Mouse (Mus musculus) limb, embryonic 12.5 days (tissue): ENCODE measurements around the gene 1300017J02Rik. TPM values are rescaled to one million over a fixed set of nuclear protein-coding genes. Genes with fewer than 3 reads are reported as not detected.
"Not testable (repeated sequence)": the region's sequence is repeated elsewhere in the genome, so short reads cannot be mapped to it uniquely, and the experiment has no call there.

Experiments
- ATAC-seq: fragments of 200-750 bp; cut with Nextera tagmentation; 2 replicates; pipeline ENCODE4 v1.8.0; 2017; ENCODE audit warnings: low read depth, moderate TSS enrichment; ENCODE audit not compliant: insufficient number of reproducible peaks, insufficient read depth, low FRiP score, low TSS enrichment
- H3K27ac ChIP-seq: fragments of 300-500 bp; sonication (generic); 2 replicates; pipeline ENCODE4 v1.5.1; 2016; ENCODE audit warnings: mild to moderate bottlenecking, moderate library complexity
- H3K27me3 ChIP-seq: fragments of 300-500 bp; sonication (generic); 2 replicates; pipeline ENCODE4 v1.6.1; 2016; ENCODE audit warnings: mild to moderate bottlenecking, moderate library complexity
- H3K36me3 ChIP-seq: fragments of 300-500 bp; sonication (generic); 2 replicates; pipeline ENCODE4 v1.6.1; 2016; ENCODE audit warnings: mild to moderate bottlenecking, moderate library complexity
- H3K4me1 ChIP-seq: fragments of 300-500 bp; sonication (generic); replicated peaks from 2 replicates; pipeline ENCODE4 v1.6.1; 2016
- H3K4me2 ChIP-seq: fragments of 300-500 bp; sonication (generic); 2 replicates; pipeline ENCODE4 v1.6.1; 2016; ENCODE audit warnings: mild to moderate bottlenecking, moderate library complexity
- H3K4me3 ChIP-seq: fragments of 300-500 bp; sonication (generic); replicated peaks from 2 replicates; pipeline ENCODE4 v1.5.1; 2016; ENCODE audit warnings: mild to moderate bottlenecking
- H3K9ac ChIP-seq: fragments of 300-500 bp; sonication (generic); replicated peaks from 2 replicates; pipeline ENCODE4 v1.6.1; 2016; ENCODE audit warnings: mild to moderate bottlenecking, moderate library complexity
- H3K9me3 ChIP-seq: fragments of 300-500 bp; sonication (generic); 2 replicates; pipeline ENCODE4 v1.6.1; 2016; ENCODE audit warnings: mild to moderate bottlenecking, moderate library complexity
- WGBS: fragments of 180-500 bp; shearing (Covaris S2); methylation state at CpG from one replicate; pipeline ENCODE4 v1.1.7; 2016; 5-methylcytosine and 5-hydroxymethylcytosine counted together
- polyA plus RNA-seq: library from polyadenylated mRNA; unstranded; fragments of >200 nt; fragmentation: Nextera tagmentation; extraction: Ambion mirVana; gene quantifications from 2 replicates; pipeline ENCODE4 v1.2.1, GENCODE M21; 2016

Gene 1300017J02Rik
- 3.8 and 4.0 TPM in 2 replicates for polyA plus RNA-seq

- peak; percentile 95 for ATAC-seq
These were observed at the start of gene 1300017J02Rik, which contains the start of gene Topbp1 for GRCm38 (mm10) chr9:103304927-103305326. 1300017J02Rik (minus strand) TSS chr9:103305082. Topbp1 (plus strand) TSS chr9:103305215.

GRCm38 (mm10) chr9:103353500-103354260 is 48.8 kb upstream of the 1300017J02Rik start:
- WGBS, result 83% methylated on average over 7 of the region's 7 CpGs
- not testable (repeated sequence) for H3K4me3 ChIP-seq, H3K9me3 ChIP-seq, H3K27me3 ChIP-seq, H3K4me1 ChIP-seq, H3K27ac ChIP-seq, H3K4me2 ChIP-seq, H3K9ac ChIP-seq, ATAC-seq
- H3K36me3 ChIP-seq, result peaks cover 74% of the 10 kb centered on the region

More at GRCm38 (mm10) chr9:103304927-103305326, at the start of gene 1300017J02Rik, which contains the start of gene Topbp1:
- peaks cover 27% of the 10 kb centered on the region for H3K36me3 ChIP-seq
- peaks cover 13% of the 10 kb centered on the region for H3K4me1 ChIP-seq
- peak within 1 kb of the TSS; percentile 97 for H3K4me3 ChIP-seq
- H3K27me3 ChIP-seq, result no peaks in the 10 kb centered on the region
- WGBS, result under 1% methylated on average over 49 of the region's 49 CpGs
- H3K9ac ChIP-seq, result peak within 1 kb of the TSS; percentile 90
- no peaks in the 10 kb centered on the region for H3K9me3 ChIP-seq
- H3K4me2 ChIP-seq, result peak within 1 kb of the TSS; percentile 74
- peak within 1 kb of the TSS; percentile 93 for H3K27ac ChIP-seq

- H3K9me3 ChIP-seq, result no peaks in the 10 kb centered on the region
- H3K4me3 ChIP-seq, result no peak overlapping the region
- no peaks in the 10 kb centered on the region for H3K27me3 ChIP-seq
- peaks cover 84% of the 10 kb centered on the region for H3K36me3 ChIP-seq
- H3K4me2 ChIP-seq, result no peak overlapping the region
- H3K9ac ChIP-seq, result no peak overlapping the region
- no peaks in the 10 kb centered on the region for H3K4me1 ChIP-seq
- H3K27ac ChIP-seq, result no peak overlapping the region
- no peak for ATAC-seq
These were observed 43.9 kb upstream of the 1300017J02Rik start for GRCm38 (mm10) chr9:103348791-103349190.

- H3K4me3 ChIP-seq, result no peak overlapping the region
- 87% methylated on average over 1 of the region's 1 CpGs for WGBS
- H3K27me3 ChIP-seq, result no peaks in the 10 kb centered on the region
- H3K36me3 ChIP-seq, result peaks cover 91% of the 10 kb centered on the region
- H3K4me1 ChIP-seq, result no peaks in the 10 kb centered on the region
- H3K9ac ChIP-seq, result no peak overlapping the region
- no peak overlapping the region for H3K27ac ChIP-seq
- H3K4me2 ChIP-seq, result no peak overlapping the region
- ATAC-seq, result no peak
- H3K9me3 ChIP-seq, result no peaks in the 10 kb centered on the region
These were observed 43.2 kb upstream of the 1300017J02Rik start for GRCm38 (mm10) chr9:103347996-103348490.

- no peak overlapping the region for H3K9ac ChIP-seq
- H3K4me3 ChIP-seq, result no peak overlapping the region
- peaks cover 92% of the 10 kb centered on the region for H3K36me3 ChIP-seq
- no peaks in the 10 kb centered on the region for H3K27me3 ChIP-seq
- WGBS, result 92% methylated on average over 4 of the region's 4 CpGs
- no peak for ATAC-seq
- no peaks in the 10 kb centered on the region for H3K4me1 ChIP-seq
- no peak overlapping the region for H3K27ac ChIP-seq
- H3K4me2 ChIP-seq, result no peak overlapping the region
- H3K9me3 ChIP-seq, result no peaks in the 10 kb centered on the region
These were observed 42.2 kb upstream of the 1300017J02Rik start for GRCm38 (mm10) chr9:103347045-103347444.

GRCm38 (mm10) chr9:103336912-103337311 is 32.0 kb upstream of the 1300017J02Rik start:
- peaks cover 97% of the 10 kb centered on the region for H3K36me3 ChIP-seq
- H3K9me3 ChIP-seq, result no peaks in the 10 kb centered on the region
- no peak overlapping the region for H3K4me2 ChIP-seq
- no peak overlapping the region for H3K4me3 ChIP-seq
- no peaks in the 10 kb centered on the region for H3K4me1 ChIP-seq
- ATAC-seq, result no peak
- no peak overlapping the region for H3K27ac ChIP-seq
- H3K9ac ChIP-seq, result no peak overlapping the region
- no peaks in the 10 kb centered on the region for H3K27me3 ChIP-seq

GRCm38 (mm10) chr9:103332663-103333062 is 27.8 kb upstream of the 1300017J02Rik start:
- no peak for ATAC-seq
- no peaks in the 10 kb centered on the region for H3K4me1 ChIP-seq
- no peak overlapping the region for H3K27ac ChIP-seq
- no peak overlapping the region for H3K4me3 ChIP-seq
- H3K9me3 ChIP-seq, result no peaks in the 10 kb centered on the region
- no peak overlapping the region for H3K9ac ChIP-seq
- WGBS, result 94% methylated on average over 6 of the region's 6 CpGs
- no peaks in the 10 kb centered on the region for H3K27me3 ChIP-seq
- peaks cover 96% of the 10 kb centered on the region for H3K36me3 ChIP-seq
- no peak overlapping the region for H3K4me2 ChIP-seq

GRCm38 (mm10) chr9:103326449-103326848 is 21.6 kb upstream of the 1300017J02Rik start:
- Histone ChIP-seq H3K4me3 (no peak overlapping the region), H3K9ac (no peak overlapping the region), H3K4me2 (no peak overlapping the region), H3K36me3 (peaks cover 94% of the 10 kb centered on the region), H3K27ac (no peak overlapping the region), H3K4me1 (no peaks in the 10 kb centered on the region), H3K9me3 (no peaks in the 10 kb centered on the region), H3K27me3 (no peaks in the 10 kb centered on the region)
- WGBS, result 92% methylated on average over 9 of the region's 9 CpGs
- no peak for ATAC-seq

- WGBS, result 86% methylated on average over 1 of the region's 2 CpGs
- Histone ChIP-seq H3K27me3 (no peaks in the 10 kb centered on the region), H3K36me3 (peaks cover 96% of the 10 kb centered on the region), H3K4me3 (no peak overlapping the region), H3K9me3 (no peaks in the 10 kb centered on the region), H3K9ac (no peak overlapping the region), H3K4me1 (no peaks in the 10 kb centered on the region), H3K27ac (no peak overlapping the region), H3K4me2 (no peak overlapping the region)
- no peak for ATAC-seq
These were observed 19.8 kb upstream of the 1300017J02Rik start for GRCm38 (mm10) chr9:103324678-103325077.

- no peak overlapping the region for H3K27ac ChIP-seq
- H3K27me3 ChIP-seq, result no peaks in the 10 kb centered on the region
- no peaks in the 10 kb centered on the region for H3K9me3 ChIP-seq
- H3K4me1 ChIP-seq, result peaks cover 13% of the 10 kb centered on the region
- no peak overlapping the region for H3K9ac ChIP-seq
- 90% methylated on average over 6 of the region's 6 CpGs for WGBS
- H3K4me3 ChIP-seq, result no peak overlapping the region
- no peak overlapping the region for H3K4me2 ChIP-seq
- H3K36me3 ChIP-seq, result peaks cover 69% of the 10 kb centered on the region
- no peak for ATAC-seq
These were observed 5.0 kb upstream of the 1300017J02Rik start for GRCm38 (mm10) chr9:103309832-103310231.

GRCm38 (mm10) chr9:103305332-103306041 is 605 bp upstream of the 1300017J02Rik start:
- 1% methylated on average over 35 of the region's 40 CpGs for WGBS
- peak; percentile 60 for ATAC-seq
- peak overlapping the region; percentile 74 for H3K4me2 ChIP-seq

More at GRCm38 (mm10) chr9:103305332-103306041, 605 bp upstream of the 1300017J02Rik start:
- no peaks in the 10 kb centered on the region for H3K9me3 ChIP-seq
- peak overlapping the region; percentile 93 for H3K27ac ChIP-seq
- H3K4me1 ChIP-seq, result peaks cover 13% of the 10 kb centered on the region
- peaks cover 30% of the 10 kb centered on the region for H3K36me3 ChIP-seq
- no peaks in the 10 kb centered on the region for H3K27me3 ChIP-seq
- H3K4me3 ChIP-seq, result peak overlapping the region; percentile 97
- peak overlapping the region; percentile 90 for H3K9ac ChIP-seq
